Mouse (Mus musculus): ENCODE measurements around the gene Tmem9b.

The Tmem9b gene

GRCm38 (mm10) chr7:109752008-109752925 is at the start of gene Tmem9b:
Gene Tmem9b, minus strand, starts transcription at chr7:109752875.
- no peak for DNase-seq (ENCODE audit: extremely low read depth, low read depth, low spot score)

DNA sequence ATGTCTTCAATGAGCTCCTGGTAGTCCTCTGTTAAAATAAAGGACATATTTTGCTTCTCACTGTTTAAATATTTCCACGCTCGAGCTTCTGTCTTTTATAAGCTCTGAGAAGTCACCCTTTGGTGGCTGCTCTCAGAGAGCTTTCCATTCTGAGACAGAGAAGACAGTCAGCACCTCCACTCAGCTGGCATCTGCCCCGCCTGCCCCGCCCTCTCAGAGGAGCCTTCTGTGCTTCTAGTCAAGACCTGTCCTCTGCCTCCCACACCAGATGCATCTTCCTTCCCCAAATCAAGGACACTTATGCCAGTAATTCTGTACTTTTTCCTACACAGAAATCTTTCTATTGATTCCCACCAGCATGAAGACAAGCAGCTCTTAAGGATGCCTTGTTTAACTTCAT is 48.0 kb upstream of the Tmem9b start:
- DNase-seq (ENCODE audit: extremely low read depth, low read depth, low spot score), result no peak

DNA sequence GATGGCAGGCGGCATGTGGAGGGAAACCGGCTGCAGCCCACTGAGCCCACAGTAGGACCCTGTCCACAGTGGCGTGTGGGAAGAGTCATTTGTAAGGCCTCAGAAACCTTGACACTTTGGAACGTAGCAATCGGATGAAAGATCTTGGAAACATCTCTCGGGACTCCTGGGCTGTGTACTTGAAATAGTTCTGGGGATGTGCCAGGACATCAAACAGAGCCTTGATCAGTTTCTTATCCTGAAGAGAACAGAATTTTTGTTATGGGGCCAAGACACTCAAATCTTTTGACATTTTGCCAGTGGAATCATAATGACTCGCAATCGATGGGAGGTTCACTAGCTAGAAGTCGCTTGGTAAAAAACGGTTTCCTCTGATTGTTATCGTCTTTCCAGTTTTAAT is 46.5 kb upstream of the Tmem9b start:
- no peak for DNase-seq (ENCODE audit: extremely low read depth, low read depth, low spot score)

DNA sequence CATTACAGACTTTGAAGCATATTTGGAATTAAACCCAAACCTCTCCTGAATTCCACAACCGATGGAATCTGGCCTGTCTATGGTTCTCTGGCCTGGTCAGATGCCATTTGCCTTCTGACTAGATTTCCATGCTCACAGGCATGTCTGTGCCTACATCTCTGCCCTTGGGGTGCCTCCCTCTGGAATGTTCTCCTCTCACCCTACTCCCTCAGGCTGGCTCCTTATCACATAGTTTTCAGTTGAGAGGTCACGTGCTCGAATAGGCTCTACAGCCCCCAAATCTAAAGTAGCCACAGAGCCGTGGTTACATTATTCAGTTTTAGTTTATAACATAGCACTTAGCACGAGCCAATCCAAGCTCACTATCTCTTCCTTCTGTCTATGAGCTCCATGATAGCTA is 42.9 kb upstream of the Tmem9b start:
- no peak for DNase-seq (ENCODE audit: extremely low read depth, low read depth, low spot score)

GRCm38 (mm10) chr7:109794556-109794955 is 41.9 kb upstream of the Tmem9b start:
- DNase-seq (ENCODE audit: extremely low read depth, low read depth, low spot score), result no peak

DNA sequence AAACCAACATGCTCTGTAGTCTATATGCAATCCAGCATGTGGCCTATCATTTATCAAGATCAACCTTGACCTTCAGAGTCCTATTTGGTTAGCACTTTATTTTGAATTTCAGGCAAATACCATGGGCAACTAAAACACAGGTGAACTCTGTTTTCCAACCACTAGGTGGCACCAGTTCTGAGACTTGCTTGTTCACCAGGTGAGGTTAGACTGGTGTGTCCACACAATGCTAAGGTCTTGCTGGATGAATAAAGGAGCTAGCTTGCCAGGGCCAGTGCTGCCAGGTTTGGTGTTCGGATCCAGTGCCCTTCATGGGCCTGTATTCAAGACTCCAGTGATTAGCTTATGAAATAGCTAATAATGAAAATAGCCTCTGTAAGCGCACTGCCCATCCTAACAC is 40.1 kb upstream of the Tmem9b start:
- DNase-seq (ENCODE audit: extremely low read depth, low read depth, low spot score), result no peak

DNA sequence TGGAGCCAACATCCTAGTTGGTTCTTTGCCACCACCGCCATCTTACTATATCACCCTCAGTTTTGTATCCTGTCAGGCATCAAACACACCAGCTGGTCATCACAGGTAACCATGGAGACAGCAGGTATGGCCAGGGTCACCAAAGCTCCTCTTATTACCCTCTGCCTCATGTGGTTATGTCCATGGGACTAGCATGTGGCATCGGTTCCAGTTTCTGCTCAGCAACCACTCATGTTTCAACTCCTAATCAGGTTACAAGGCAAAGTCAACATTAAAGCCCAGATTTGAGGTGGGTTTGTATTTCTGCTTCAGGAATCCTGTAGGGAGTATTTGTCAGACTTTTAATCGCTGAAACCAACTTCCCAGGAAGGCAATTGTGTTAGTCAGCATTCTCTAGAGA is 38.1 kb upstream of the Tmem9b start:
- no peak for DNase-seq (ENCODE audit: extremely low read depth, low read depth, low spot score)

- no peak for DNase-seq (ENCODE audit: extremely low read depth, low read depth, low spot score)
Observed at GRCm38 (mm10) chr7:109787860-109788259, 35.2 kb upstream of the Tmem9b start.

DNA sequence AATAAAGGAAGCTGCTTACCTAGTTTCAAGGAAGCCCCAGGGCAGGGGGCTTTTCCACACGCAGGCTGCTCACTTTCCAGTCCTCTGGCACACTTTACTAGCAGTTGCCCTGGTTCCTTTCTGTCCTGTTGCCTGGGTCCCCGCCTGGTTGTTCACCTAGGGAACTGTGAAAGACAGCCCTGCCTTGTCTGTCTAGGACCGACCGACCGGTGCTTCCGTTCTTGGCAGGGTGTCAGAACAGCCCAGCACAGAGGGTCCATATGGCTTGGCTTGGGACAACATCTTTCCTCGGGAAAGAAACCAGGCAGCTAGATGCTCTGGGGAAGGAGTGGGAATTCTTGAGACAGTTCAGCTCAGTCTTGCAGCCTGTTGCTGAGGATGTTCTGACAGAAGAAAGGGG is 30.6 kb upstream of the Tmem9b start:
- DNase-seq (ENCODE audit: extremely low read depth, low read depth, low spot score), result no peak

- DNase-seq (ENCODE audit: extremely low read depth, low read depth, low spot score), result no peak
Observed at GRCm38 (mm10) chr7:109781470-109782203, 29.0 kb upstream of the Tmem9b start, which contains the start of gene Nrip3. Gene Nrip3, minus strand, starts transcription at chr7:109782025.

- no peak for DNase-seq (ENCODE audit: extremely low read depth, low read depth, low spot score)
Observed at GRCm38 (mm10) chr7:109781087-109781469, 28.4 kb upstream of the Tmem9b start.

- DNase-seq (ENCODE audit: extremely low read depth, low read depth, low spot score), result no peak
Observed at GRCm38 (mm10) chr7:109772251-109772650, 19.6 kb upstream of the Tmem9b start.

DNA sequence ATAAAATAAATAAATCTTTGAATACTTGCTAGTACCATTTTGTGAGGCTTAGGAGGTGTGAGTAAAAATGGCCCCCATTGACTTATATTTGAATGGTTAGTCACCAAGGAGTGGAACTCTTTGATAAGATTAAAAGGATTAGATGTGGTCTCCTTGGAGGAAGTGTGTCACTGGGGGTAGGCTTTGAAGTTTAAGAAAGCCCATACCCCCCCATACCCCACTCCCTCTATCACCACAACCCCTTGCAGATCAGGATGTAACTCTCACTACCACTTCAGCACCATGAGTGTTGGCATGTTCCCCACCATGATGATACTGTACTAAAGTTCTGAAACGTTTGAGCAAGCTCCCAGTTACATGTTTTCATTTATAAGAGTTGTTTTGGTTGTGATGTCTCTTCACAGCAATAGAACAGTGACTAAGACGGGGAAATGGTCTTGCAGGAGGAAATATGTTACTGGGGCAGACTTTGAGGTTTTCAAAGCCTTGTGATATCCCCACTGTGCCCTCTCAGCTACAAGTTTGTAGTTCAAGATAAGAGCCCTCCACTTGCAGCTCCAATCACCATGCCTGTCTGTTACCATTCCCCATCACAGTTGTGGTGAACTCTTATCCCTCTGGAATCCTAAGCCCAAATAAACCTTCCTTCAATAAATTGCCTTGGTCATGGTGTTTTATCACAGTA is 16.2 kb upstream of the Tmem9b start:
- no peak for DNase-seq (ENCODE audit: extremely low read depth, low read depth, low spot score)

GRCm38 (mm10) chr7:109767575-109768350 is 15.1 kb upstream of the Tmem9b start:
- DNase-seq (ENCODE audit: extremely low read depth, low read depth, low spot score), result no peak

- no peak for DNase-seq (ENCODE audit: extremely low read depth, low read depth, low spot score)
Observed at GRCm38 (mm10) chr7:109764009-109764408, 11.3 kb upstream of the Tmem9b start.

DNA sequence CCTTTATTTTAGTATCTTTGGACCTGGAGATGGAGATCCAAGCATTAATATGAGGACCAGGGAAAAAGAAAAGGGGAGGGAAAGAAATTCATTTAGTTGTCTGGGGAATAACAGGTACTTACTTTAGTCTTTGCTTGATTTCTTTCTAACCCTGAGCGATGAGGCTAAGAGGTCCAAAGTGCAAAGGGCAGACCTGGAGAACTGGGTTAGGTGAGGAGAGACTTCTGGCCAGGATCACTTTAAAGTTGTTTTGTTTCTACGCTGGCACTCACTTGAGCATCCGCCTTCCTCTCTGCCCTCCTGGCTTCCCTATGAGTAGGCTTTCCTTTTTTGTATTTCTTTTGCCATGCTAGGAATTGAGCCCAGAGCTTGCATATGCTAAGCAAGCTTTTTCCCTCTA is 3.6 kb upstream of the Tmem9b start:
- DNase-seq (ENCODE audit: extremely low read depth, low read depth, low spot score), result no peak

DNA sequence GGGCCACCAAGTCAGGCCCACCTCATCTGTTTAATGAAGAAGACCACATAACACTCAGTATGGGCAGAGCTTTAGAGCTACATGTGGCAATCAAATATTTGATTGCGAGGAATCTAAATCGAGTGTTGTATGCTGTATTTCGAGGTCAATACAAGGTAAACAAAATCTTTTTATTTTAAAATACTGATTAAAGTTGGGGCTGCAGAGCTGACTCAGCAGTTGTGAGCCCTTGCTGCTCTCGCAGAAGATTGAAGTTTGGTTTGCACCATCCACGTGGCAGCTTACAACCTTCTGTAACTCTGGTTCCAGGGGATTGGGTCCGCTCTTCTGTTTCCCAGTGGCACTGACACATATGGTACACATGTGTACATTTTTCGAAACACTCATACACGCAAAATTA is 1.4 kb upstream of the Tmem9b start:
- DNase-seq (ENCODE audit: extremely low read depth, low read depth, low spot score), result no peak

DNA sequence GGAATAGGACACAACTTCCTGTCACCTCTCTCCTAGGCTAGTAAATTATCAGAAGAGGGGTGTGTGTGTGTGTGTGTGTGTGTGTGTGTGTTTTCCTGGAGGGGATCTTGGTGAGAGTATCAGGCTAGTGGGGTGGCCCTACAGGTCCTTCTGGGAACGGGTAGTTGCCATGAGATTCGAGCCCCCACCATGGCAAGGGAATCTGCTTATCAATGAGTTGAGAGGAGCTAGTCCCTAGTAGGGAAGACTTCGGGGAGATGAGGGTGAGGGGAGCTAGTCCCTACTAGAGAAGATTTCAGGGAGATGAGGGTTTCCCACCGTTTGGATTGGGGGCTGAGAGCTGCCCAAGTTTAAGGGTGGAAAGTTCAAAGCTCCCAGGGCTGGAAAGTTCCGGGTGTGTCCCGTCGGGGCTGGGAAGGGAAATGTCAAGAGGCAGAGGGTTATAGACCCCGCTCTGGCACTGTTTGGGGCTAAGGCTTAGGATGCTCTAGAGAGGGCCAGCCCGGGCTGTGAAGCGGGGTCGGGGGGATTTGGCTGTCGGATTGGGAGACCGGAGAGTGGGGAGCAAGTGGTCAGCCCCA is 1.2 kb downstream of the Tmem9b start:
- no peak for DNase-seq (ENCODE audit: extremely low read depth, low read depth, low spot score)

GRCm38 (mm10) chr7:109747747-109748146 is 4.9 kb downstream of the Tmem9b start:
- DNase-seq (ENCODE audit: extremely low read depth, low read depth, low spot score), result no peak

DNA sequence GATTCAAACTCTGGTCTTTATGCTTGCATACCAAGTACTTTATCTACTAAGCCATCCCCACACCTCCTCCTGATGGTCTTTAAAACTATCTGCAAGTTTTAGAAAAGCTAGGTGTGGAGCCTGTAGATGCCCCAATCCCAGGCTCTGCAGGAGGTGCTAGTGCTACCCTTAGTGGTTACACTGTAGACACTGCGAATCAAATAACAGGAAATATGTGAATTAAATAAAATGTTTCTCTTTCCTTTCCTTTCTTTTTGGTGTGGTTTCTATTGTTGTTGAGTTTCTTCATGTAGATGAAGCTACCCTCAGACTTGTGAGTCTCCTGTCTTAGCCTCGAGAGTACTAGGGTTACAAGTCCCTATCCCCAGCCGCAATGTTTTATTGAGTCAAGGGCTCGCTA is 11.0 kb downstream of the Tmem9b start:
- DNase-seq (ENCODE audit: extremely low read depth, low read depth, low spot score), result no peak

Data from fat pad, adult 2 months (tissue).